20 mouse cellular contexts compared by ENCODE assay signal in the genomic region with DNA sequence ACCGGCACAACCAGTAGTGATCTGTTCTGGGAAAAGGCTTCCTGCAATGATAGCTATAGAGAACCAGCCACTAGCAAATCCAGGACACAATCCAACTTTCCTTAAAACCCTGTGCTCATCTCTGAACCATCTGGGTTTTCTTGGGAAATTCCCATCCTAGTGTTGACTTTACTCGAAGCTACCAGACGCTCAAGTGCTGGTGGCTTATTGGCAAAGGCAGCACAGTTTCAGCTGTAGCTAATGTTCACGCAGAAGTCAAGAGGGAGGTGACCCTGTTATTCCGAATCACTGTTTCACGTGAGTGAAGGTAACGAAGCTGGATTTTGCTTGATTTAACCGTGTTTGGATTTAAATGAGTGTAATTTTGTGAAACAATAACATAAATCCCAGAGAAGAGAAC.
"Had no signal": no experiment of that assay in that cellular context is flagged by ENCODE, and none has a peak within 500 bp of the region (broad histone marks: within the 10 kb centered on the region; RNA-seq: fewer than 3 reads in every experiment).

No protein-coding gene starts in this region.

- H3K4me2 ChIP-seq: kidney, embryonic 15.5 days; lung, embryonic 14.5 days; neural tube, embryonic 12.5 days; neural tube, embryonic 15.5 days; stomach, embryonic 15.5 days had no signal

- DNase-seq: kidney, adult 8-10 months; kidney, postnatal 10 days; kidney, postnatal 36 days; liver, postnatal 0 days; lung, embryonic 14.5 days; lung, postnatal 36 days; midbrain, embryonic 14.5 days; retina, postnatal 1 day; right cerebral cortex, postnatal 25 days; spleen, adult 18-20 months; thymus, adult 18-20 months; thymus, postnatal 36 days had no signal

- H3K9ac ChIP-seq: kidney, embryonic 15.5 days; liver, embryonic 14.5 days; liver, postnatal 0 days; lung, embryonic 14.5 days; neural tube, embryonic 12.5 days; neural tube, embryonic 15.5 days; stomach, embryonic 15.5 days had no signal

- H3K4me1 ChIP-seq: midbrain, embryonic 10.5 days; neural tube, embryonic 12.5 days; neural tube, embryonic 15.5 days; stomach, embryonic 15.5 days had no signal

- ATAC-seq: liver, postnatal 0 days; lung, postnatal 0 days had no signal

- H3K36me3 ChIP-seq: kidney, embryonic 15.5 days; midbrain, embryonic 10.5 days; neural tube, embryonic 12.5 days; neural tube, embryonic 15.5 days; stomach, embryonic 15.5 days had no signal

- H3K4me3 ChIP-seq: kidney, embryonic 15.5 days; megakaryocyte, embryonic 14.5 days; midbrain, embryonic 10.5 days; neural tube, embryonic 12.5 days; neural tube, embryonic 15.5 days; stomach, embryonic 15.5 days had no signal

- H3K27ac ChIP-seq: kidney, embryonic 15.5 days; liver, embryonic 14.5 days; midbrain, embryonic 10.5 days; neural tube, embryonic 12.5 days; neural tube, embryonic 15.5 days; stomach, embryonic 15.5 days had no signal

- H3K9me3 ChIP-seq: kidney, embryonic 15.5 days; megakaryocyte, embryonic 14.5 days; midbrain, embryonic 10.5 days; neural tube, embryonic 12.5 days; neural tube, embryonic 15.5 days; stomach, embryonic 15.5 days had no signal

- H3K27me3 ChIP-seq: megakaryocyte, embryonic 14.5 days; neural tube, embryonic 12.5 days; neural tube, embryonic 15.5 days; stomach, embryonic 15.5 days had no signal
